Mouse (Mus musculus): ENCODE measurements around the gene Xdh. TPM values are rescaled to one million over a fixed set of nuclear protein-coding genes. Genes with fewer than 3 reads are reported as not detected.

Gene Xdh
- 10 to 100 TPM; 19.6 to 20.1 TPM for total RNA-seq (2023)

GRCm38 (mm10) chr17:73950062-73950735, at the start of gene Xdh:
Gene Xdh, minus strand, starts transcription at chr17:73950196.

Other genes with a start within 250 kb of the Xdh start
- not detected for gene Galnt14, start 239.7 kb downstream of the Xdh start, total RNA-seq (2023)
- 100 to 1,000 TPM; 134 to 149 TPM for gene Ehd3, start 146.1 kb downstream of the Xdh start, total RNA-seq (2023)
- gene Srd5a2, start 97.7 kb upstream of the Xdh start, total RNA-seq (2023): not detected

Data from T-cell, adult 66 days (primary cell).